ENCODE assay signal across 8 mouse cellular contexts in genomic region chr2:75682978-75683709, GRCm38 (mm10). TPM values are rescaled to one million over a fixed set of nuclear protein-coding genes. Genes with fewer than 3 reads are reported as not detected.
A peak's percentile ranks its signal among the peaks of the same experiment; 100 is the strongest.
DNase-seq lines count a peak whose midpoint lies in the region; ATAC-seq lines count a peak whose summit lies in the region.

No protein-coding gene starts in this region.

- H3K9me3 ChIP-seq in midbrain, embryonic 10.5 days (replicated peaks), result no peaks in the 10 kb centered on the region
- H3K9me3 ChIP-seq in midbrain, embryonic 16.5 days (replicated peaks; ENCODE audit: control insufficient read depth, low read length, poor library complexity, severe bottlenecking), result no peaks in the 10 kb centered on the region
- no peaks in the 10 kb centered on the region for H3K9me3 ChIP-seq in embryonic facial prominence, embryonic 10.5 days

- H3K4me1 ChIP-seq in midbrain, embryonic 10.5 days, result peaks cover 4% of the 10 kb centered on the region; the same call in 1 of the 2 replicates
- no peaks in the 10 kb centered on the region for H3K4me1 ChIP-seq in midbrain, embryonic 16.5 days (ENCODE audit: control insufficient read depth, insufficient read depth, low read length)
- H3K4me1 ChIP-seq in embryonic facial prominence, embryonic 10.5 days, result peaks cover 25% of the 10 kb centered on the region

- intact Hi-C loops in heart, postnatal 25 days (cut with DNase I), result no loop called here

- peak overlapping the region; percentile 6; the same call in 1 of the 2 replicates for H3K27ac ChIP-seq in midbrain, embryonic 10.5 days (replicated peaks)
- no peak overlapping the region for H3K27ac ChIP-seq in midbrain, embryonic 16.5 days (ENCODE audit: low read length)
- peak overlapping the region; percentile 59 for H3K27ac ChIP-seq in embryonic facial prominence, embryonic 10.5 days (replicated peaks)

- no peak for DNase-seq in midbrain, embryonic 10.5 days (ENCODE audit: low spot score)
- DNase-seq in embryonic facial prominence, embryonic 10.5 days (ENCODE audit: low spot score), result no peak
- DNase-seq in heart, postnatal 25 days (ENCODE audit: low spot score), result peak; percentile 57
- peak; percentile 74 for DNase-seq in layer of hippocampus, adult 9-11 months
- DNase-seq in monocyte, adult 2 months (ENCODE audit: low read depth in 1 of 2, low spot score in 2 of 2), result peak; percentile 86 to 90
- no peak for DNase-seq in urinary bladder, postnatal 10 days (ENCODE audit: low spot score)
- no peak for DNase-seq in retina, postnatal 1 day

- no peaks in the 10 kb centered on the region for H3K27me3 ChIP-seq in midbrain, embryonic 10.5 days (ENCODE audit: low read depth, poor library complexity, severe bottlenecking)
- H3K27me3 ChIP-seq in midbrain, embryonic 16.5 days (ENCODE audit: control insufficient read depth, insufficient read depth, low read depth, low read length), result no peaks in the 10 kb centered on the region
- H3K27me3 ChIP-seq in embryonic facial prominence, embryonic 10.5 days (replicated peaks; ENCODE audit: low read depth, poor library complexity, severe bottlenecking), result no peaks in the 10 kb centered on the region

- ATAC-seq in midbrain, embryonic 16.5 days, result no peak

- H3K4me3 ChIP-seq in midbrain, embryonic 10.5 days, result no peak overlapping the region
- H3K4me3 ChIP-seq in midbrain, embryonic 16.5 days (ENCODE audit: low read depth, low read length), result no peak overlapping the region
- H3K4me3 ChIP-seq in embryonic facial prominence, embryonic 10.5 days, result no peak overlapping the region

- peaks cover 14% of the 10 kb centered on the region for H3K36me3 ChIP-seq in midbrain, embryonic 10.5 days
- no peaks in the 10 kb centered on the region for H3K36me3 ChIP-seq in midbrain, embryonic 16.5 days (ENCODE audit: control insufficient read depth, insufficient read depth, low read length)
- H3K36me3 ChIP-seq in embryonic facial prominence, embryonic 10.5 days (replicated peaks), result peaks cover 10% of the 10 kb centered on the region

- WGBS in midbrain, embryonic 10.5 days, result 85% methylated on average over 15 of the region's 15 CpGs
- WGBS in midbrain, embryonic 16.5 days, result 74% methylated on average over 15 of the region's 15 CpGs
- WGBS in embryonic facial prominence, embryonic 10.5 days, result 71% methylated on average over 15 of the region's 15 CpGs

- no peak overlapping the region for H3K9ac ChIP-seq in midbrain, embryonic 16.5 days (ENCODE audit: low read depth, low read length)

- H3K4me2 ChIP-seq in midbrain, embryonic 16.5 days (ENCODE audit: low read length), result no peak overlapping the region

RNA-seq across cellular contexts. Expression of gene Nfe2l2, which starts 21.3 kb away (rescaled TPM):
- polyA plus RNA-seq in midbrain, embryonic 10.5 days (2016; fragmentation: Nextera tagmentation; extraction: Ambion mirVana), result 25.8 and 27.7 TPM in 2 replicates
- polyA plus RNA-seq in midbrain, embryonic 16.5 days (2015; fragmentation: Nextera tagmentation; extraction: Ambion mirVana), result 9.3 and 9.8 TPM in 2 replicates
- polyA plus RNA-seq in embryonic facial prominence, embryonic 10.5 days (2016; fragmentation: Nextera tagmentation; extraction: Ambion mirVana), result 33.0 and 33.7 TPM in 2 replicates
- total RNA-seq in heart, postnatal 25 days (2021), result 10 to 100 TPM; 56.8 to 72.0 TPM

RNA-seq across cellular contexts. Expression of gene Hnrnpa3, which starts 24.1 kb away (rescaled TPM):
- 337 and 348 TPM in 2 replicates for polyA plus RNA-seq in midbrain, embryonic 10.5 days (2016; fragmentation: Nextera tagmentation; extraction: Ambion mirVana)
- 169 and 217 TPM in 2 replicates for polyA plus RNA-seq in midbrain, embryonic 16.5 days (2015; fragmentation: Nextera tagmentation; extraction: Ambion mirVana)
- polyA plus RNA-seq in embryonic facial prominence, embryonic 10.5 days (2016; fragmentation: Nextera tagmentation; extraction: Ambion mirVana), result 364 and 384 TPM in 2 replicates
- total RNA-seq in heart, postnatal 25 days (2021), result 100 to 1,000 TPM; 159 to 193 TPM

Comparison
In these comparisons a context has a peak if more than half of its experiments do, and no peak if none do; other contexts are left out.
1. DNase-seq: peak in heart, postnatal 25 days (single experiment), layer of hippocampus, adult 9-11 months (single experiment) and monocyte, adult 2 months (2 of 2); none in midbrain, embryonic 10.5 days (single experiment), embryonic facial prominence, embryonic 10.5 days (single experiment), urinary bladder, postnatal 10 days (single experiment) and retina, postnatal 1 day (single experiment).